Mouse (Mus musculus) ES-E14 (cell line): ENCODE measurements around the gene Glrx5.

Experiments
- CHD2 ChIP-seq: IDR thresholded peaks from 2 replicates; pipeline ENCODE4 v1.6.1; 2014; ENCODE audit warnings: mild to moderate bottlenecking, low read depth, low read length, inconsistent platforms
- MAFK ChIP-seq: IDR thresholded peaks from 2 replicates; pipeline ENCODE4 v1.6.1; 2014; ENCODE audit warnings: mild to moderate bottlenecking, low read depth, low read length, inconsistent platforms; ENCODE audit not compliant: insufficient read depth

GRCm38 (mm10) chr12:105044775-105045174, 12.3 kb downstream of the Glrx5 start:
- TF ChIP-seq CHD2 (no peak), MAFK (no peak)
